Mouse (Mus musculus) gastrocnemius, postnatal 4 days (tissue): ENCODE results near the gene Mlh1. TPM values are rescaled to one million over a fixed set of nuclear protein-coding genes. Genes with fewer than 3 reads are reported as not detected.

Source experiments
- DNase-seq, 2 experiments: peaks; one replicate each; pipeline ENCODE4 v3.0.0; 2021 to 2022; ENCODE audit warnings: low spot score in 2 of 2, mixed read lengths in 2 of 2
- long read RNA-seq, 2 experiments: library from polyadenylated mRNA; stranded (forward); transcript quantifications; one replicate each; pipeline ENCODE4 v2.0.0; 2021
- total RNA-seq, 2 experiments: library from RNA; stranded (reverse); gene quantifications; 2 replicates each; pipeline ENCODE4 v1.2.3; 2021

Mlh1 gene
- total RNA-seq: 10 to 100 TPM; 18.3 to 27.6 TPM
- long read RNA-seq, experiment 1, transcript Mlh1-201 (19 exons, 2,754 nt): major isoform, 10 of 23 reads
- long read RNA-seq, experiment 1, partial matches to known transcripts: 2 of 23 reads
- long read RNA-seq, experiment 1, other reads (novel, unspliced or antisense): 11 of 23 reads
- long read RNA-seq, experiment 2, transcript Mlh1-201 (19 exons, 2,754 nt): major isoform, 24 of 38 reads
- long read RNA-seq, experiment 2, partial matches to known transcripts: 0 of 38 reads
- long read RNA-seq, experiment 2, other reads (novel, unspliced or antisense): 14 of 38 reads

GRCm38 (mm10) chr9:111271434-111272160, at the start of gene Mlh1, which contains the start of gene Epm2aip1:
Gene Mlh1 (minus strand): TSS chr9:111271791.
Gene Epm2aip1 (plus strand): TSS chr9:111271929.
- DNase-seq: peak; percentile 95 to 100

DNA sequence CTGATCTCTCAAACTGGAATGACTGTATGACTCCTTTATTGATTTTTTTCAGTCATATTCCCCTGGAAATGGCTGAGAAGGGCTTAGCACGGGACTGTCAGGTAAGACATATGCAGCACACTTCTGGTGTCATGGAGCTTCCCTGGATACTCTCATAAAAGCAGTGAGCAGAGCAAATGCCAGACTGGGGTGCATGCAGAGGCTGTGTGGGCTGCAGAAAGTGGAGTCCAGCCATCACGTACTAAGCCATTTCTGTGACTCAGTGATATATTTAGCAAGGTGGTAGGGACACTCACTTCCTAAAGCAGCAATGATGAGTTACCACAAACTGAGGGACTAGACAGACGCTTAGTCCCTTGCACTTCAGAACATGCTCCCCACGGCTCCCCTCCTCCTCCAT, 49.3 kb upstream of the Mlh1 start:
- DNase-seq: no peak

DNA sequence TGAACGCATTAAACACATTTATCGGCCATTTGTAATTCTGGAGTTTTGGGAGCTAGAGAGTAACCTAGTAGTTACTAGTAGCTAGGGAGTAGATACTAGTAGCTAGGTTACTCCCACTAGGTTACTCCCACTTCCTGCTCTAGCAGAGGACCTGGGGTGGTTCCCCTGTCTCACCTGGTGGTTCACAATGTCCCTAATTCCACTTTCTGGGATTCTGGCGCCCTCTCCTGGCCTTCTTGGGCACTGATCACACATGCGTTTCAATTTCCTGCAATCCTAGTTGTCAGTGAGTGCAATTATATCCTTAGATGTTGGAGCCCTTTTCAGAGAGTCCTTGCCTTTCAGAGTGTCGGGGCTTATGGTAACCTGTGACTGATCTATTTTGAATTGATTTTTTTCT, 42.6 kb upstream of the Mlh1 start:
- peak in 1 of 2 experiments; percentile 26 for DNase-seq

DNA sequence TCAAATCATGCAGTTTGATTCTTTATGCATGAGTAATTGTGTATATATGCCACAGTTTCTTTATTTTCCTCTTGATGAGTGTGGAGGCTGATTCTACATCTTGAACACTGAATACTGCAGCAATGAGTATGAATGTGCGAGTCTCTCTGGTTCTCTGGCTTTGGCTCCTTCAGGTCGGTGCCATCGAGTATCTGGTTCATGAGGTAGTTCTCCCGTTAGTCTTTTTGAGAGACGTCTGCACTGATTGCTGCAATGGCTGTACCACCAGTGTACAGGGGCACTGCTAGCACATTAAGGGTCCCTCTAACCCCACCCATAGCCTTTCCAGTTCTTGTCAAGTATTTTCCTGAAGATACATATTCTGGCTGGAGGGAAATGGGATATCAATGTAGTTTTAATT, 42.2 kb upstream of the Mlh1 start:
- DNase-seq: no peak

DNA sequence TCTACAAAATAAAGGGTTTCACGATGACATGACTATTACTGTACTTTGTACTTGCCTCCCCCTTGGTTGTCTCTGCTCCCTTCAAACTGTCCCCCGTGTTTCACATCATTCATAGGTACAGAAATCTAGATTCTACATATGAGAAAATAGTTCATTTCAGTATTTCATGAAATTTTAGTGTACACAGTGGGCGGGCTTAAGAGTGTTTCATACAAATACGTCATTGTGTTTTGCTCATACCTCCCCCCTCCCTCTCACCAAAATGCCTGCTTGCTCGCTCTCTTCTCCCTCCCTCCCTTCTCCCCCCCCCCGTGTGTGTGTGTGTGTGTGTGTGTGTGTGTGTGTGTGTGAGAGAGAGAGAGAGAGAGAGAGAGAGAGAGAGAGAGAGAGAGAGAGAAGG, 41.7 kb upstream of the Mlh1 start:
- DNase-seq: no peak

DNA sequence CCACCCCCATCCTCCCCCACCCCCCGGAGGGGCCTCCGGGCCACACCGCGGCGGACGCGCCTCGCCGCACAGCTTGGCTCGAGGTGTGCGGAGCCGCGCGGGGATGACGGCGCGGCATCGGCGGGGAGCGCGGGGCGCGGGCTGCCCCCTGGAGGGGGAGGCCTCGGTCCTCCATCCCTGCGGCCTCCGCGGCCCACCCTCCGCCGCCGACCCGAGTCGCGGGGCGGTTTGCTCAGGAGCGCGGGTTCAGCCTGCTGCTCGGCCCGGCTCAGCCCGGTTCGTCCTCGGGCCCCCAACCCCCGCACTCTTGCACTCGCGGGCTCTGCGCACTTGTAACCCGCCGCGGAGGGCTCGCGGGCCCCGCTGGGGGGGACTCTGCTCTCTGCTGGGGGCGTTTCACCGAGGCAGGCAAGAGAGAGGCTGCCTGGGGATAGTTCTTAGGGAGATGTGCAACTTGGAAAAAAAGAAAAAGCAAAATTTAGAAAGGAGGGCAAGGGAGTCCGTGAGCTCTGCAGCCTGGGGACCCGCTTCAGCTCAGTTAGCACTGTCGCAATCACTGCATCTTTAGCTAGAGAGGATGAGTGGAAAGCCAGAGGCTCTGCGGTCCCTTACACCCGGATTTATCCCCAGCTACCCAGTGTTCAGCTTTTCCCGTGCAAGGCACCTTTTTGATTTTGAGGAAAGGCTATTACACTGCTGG, 41.0 kb upstream of the Mlh1 start:
- no peak for DNase-seq

DNA sequence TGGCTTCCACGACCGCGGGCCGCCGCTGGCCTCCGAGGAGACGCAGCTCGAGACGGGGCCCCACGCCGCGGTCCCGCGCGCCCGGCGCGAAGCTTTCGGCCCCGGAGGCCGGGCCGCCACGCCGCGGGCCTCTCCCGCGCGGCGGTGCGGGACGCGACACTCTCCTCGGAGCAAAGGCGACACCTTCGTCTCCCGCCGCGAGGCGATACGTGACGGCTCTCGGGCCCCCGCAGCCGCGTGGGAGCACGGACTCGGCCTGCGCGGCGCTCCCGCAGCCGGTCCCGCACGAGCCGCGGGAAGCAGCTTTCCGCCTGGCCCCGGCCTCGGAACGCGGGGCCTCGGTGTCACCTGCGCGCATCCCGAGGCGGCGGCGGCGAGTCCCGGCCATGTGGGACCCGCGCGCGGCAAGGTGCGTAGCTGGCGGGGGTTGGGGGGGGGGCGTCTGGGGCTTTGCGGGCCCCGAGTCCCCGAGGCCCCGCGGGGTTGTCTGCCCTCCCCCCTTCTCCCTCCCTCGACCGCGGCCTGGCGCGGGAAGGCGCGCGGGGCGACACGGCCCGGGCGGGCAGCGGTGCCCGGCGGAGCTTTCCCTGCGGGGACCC, 40.4 kb upstream of the Mlh1 start:
- DNase-seq: no peak

GRCm38 (mm10) chr9:111311031-111311842, 39.6 kb upstream of the Mlh1 start, which contains the start of gene Trank1:
Gene Trank1 (plus strand): TSS chr9:111311739.
- no peak for DNase-seq

DNA sequence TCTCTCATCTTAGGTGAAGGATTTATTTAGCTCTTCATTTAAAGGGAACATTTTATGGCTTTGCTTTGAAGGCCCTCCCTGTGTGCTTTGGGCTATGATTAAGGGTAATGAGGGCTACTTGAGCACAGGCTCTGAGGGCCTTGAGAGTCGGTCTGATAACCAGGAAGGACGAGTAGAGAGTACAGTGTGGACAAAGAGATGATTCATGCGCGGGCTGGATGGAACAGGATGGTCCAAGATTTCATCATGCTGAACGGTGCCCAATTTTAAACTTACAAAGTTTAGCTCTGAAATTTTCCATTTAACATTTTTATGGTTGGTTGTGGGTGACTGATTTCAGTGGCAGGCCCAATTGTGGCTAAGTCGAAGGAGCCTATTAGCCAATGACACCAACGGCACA, 34.6 kb upstream of the Mlh1 start:
- no peak for DNase-seq

DNA sequence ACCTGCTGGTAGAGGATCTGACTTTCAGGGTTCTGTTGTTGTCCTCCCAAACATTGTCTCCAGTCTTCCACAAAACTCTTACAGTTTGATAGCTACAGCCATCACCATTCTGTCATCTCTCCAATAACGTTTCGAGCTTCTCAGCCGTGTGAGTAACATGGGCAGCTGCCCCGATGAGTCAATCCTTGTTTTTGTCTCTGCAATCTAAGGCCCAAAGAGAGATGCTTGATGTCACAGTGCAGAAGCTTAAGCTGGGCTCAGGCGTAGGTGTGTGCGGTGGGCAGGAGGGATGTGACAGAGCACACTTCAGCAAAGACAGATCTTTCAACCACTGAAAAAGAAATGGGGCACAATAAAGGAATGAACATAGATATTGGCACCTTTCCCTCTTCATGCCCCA, 32.4 kb upstream of the Mlh1 start:
- no peak for DNase-seq

DNA sequence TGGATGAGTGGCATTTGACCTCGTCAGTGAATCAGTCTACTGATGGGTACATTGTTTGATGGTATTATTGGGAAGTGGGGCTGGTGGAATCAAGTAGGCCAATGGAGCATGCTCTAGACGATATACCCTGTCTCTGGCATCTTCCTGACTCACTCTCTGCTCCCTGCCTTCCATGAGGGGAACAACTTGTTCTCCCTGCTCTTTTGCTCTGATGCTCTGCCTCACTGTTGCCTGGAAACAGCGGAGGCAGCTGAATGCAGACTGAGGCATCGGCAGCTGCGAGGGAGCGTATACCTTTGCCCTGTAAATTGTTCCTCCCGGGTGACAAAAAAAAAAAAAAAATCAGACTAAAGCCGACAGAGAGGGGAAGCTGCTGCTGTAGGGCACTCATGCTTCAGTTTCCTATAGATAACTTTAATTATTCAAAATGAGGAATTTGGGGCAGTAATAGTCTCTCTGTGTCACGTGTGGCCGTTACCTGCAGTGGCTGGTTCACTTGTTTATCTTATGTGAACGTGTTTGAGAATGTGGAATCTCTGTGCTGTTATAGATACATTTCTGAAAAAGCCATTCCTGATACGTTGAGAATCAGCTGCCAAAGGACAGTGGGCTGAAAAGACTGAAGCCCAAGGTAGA, 30.7 kb upstream of the Mlh1 start:
- no peak for DNase-seq

GRCm38 (mm10) chr9:111298606-111299005, 27.0 kb upstream of the Mlh1 start:
- DNase-seq: no peak

DNA sequence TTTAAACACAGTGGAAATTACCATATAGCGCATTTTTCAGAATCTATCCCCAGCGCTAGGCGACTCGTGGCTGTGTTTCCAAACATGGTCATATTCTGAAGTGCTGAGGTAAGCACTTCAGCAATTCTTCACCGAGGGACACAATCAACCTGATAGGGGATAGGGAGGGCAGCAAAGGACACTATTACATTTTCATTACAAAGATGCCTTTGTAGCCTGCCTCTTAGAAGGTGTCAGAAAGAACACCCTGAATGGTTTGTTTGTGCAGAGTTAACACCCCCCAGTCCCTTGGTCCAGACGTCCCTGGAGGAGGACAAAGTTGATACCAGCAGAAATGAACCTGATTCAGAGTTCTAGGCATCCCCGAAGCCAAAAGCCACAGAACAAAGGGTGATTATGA, 24.8 kb upstream of the Mlh1 start:
- DNase-seq: no peak

DNA sequence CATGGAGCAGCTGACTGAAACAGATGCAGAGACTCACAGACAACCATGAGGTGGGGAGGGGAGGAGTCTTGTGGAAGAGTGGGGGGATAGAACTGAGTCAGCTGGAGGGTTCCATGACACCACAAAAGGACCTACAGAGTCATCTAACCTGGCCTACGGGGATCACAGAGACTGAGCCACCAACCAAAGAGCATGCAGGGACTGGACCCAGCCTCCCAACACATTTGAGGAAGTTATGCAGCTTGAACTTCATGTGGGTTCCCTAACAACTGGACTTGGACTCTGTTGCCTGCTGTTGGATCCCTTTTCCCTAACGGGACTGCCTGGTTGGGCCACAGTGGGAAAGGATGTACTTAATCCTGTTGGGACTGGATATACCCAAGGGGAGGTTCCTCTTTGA, 23.7 kb upstream of the Mlh1 start:
- DNase-seq: no peak

DNA sequence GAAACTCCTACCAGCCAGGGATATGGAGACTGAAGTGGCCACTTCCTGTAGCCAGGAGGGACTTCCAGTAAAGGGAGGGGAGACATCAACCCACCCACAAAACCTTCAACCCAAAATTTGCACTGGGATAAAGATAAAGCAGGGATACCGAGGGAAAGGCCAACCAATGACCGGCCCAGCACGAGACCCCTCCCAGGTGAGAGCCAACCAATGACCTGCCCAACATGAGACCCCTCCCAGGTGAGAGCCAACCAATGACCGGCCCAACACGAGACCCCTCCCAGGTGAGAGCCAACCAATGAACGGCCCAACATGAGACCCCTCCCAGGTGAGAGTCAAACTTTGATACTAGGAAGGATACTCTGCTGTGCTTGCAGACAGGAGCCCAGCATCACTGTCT, 23.3 kb upstream of the Mlh1 start:
- DNase-seq: no peak

DNA sequence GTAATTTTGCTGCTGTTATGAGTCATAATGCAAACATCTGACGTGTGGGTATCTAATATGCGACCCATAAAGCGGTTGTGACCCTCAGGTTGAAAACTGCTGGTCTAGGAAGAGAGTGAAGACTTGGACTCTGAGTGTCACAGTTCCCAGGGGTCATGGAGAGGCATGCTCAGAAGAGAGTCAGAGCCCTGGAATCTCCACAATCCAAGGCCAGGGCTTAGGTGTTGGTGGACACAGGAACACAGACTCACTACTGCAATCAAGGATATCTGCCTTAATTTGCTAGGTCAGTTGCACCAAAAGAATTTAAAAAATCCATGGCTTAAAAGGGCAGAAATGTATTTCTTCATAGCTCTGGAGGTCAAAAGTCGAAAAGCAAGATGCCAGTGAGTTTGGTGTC, 21.6 kb upstream of the Mlh1 start:
- no peak for DNase-seq

DNA sequence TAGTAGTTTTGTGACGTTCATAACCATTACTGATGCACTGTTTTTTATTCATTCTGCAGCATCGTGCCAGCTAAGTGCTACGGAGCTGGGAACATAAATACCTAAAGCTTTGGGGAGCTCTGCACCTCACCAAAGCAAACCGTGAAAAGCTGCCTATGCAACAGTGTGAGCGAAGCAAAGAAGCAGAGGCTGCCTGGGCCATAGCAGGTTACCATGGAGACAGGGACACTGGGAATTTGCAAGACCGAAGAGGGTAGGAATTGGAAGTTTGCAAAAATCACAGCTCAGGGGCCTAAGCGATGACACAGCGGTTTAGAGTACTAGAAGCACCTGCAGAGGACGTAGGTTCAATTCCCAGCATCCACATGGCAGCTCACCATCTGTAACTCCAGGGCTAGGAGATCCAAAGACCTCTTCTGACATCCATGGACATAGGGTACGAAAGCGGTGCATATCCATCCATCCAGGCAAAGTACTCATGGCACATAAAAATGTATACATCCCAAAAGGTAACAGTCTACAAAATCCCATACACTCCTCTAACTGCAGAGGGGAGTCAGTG, 19.0 kb upstream of the Mlh1 start:
- no peak for DNase-seq

GRCm38 (mm10) chr9:111289832-111290339, 18.3 kb upstream of the Mlh1 start:
- peak; percentile 78 to 80 for DNase-seq

DNA sequence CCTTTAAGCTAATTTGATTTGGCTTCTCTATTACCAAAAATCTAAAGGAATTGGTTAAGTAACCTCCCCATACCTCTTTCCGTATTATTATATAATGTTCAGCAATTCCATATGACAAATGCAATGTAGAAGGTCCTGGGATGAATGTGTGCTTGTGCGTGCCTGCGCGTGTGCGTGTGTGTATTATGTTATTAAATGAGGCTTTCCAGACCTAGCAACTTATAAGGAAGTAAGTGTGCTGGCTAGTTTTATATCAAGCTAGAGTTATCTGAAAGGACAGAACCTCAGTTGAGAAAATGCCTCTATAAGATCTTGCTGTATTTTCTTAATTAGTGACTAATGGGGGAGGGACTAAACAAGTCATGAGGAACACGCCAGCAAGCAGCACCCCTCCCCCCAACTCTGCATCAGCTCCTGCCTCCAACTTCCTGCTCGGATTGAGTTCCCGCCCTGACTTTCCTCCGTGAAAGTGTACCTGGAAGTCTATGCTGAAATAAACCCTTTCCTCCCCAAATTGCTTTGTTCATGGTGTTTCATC, 17.8 kb upstream of the Mlh1 start:
- no peak for DNase-seq

DNA sequence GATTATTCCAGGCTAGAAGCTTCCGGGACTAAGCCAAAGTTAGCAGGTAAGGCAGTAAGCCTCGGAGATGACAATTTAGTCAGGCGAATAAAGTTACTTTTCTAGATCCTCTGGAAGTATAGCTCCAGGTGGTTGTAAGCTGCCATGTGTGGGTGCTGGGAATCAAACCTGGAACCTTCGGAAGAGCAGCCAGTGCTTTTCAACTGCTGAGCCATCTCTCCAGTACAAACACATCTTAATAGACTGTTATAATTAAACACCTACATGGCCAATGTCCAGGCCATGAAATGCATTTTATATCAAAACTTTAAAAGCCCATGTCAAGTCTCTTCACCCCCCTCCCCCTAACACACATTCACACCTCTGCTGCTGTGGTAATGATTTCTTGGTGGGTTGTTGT, 16.4 kb upstream of the Mlh1 start:
- no peak for DNase-seq
